Comparison of ENCODE assay signal across 19 mouse cellular contexts in the genomic region with DNA sequence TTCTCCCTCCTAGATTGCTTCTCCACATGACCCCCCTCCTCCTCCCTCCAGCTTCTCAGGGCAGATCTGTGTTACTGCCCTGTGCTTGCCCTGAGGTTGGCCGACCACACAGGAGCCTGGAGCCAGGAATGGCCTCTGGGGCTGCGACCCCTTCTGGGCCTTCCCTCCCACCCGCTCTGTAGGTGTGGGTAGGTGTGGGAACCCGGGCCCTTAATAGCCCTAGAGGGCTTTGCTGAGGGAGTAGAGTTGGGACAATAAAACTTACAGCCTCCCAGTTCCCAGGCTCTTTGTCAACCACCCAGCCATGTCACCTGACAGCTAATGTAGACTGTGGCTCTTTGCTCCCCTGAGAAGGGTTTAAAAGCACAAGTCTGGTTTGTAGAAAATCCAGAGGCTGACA. TPM values are rescaled to one million over a fixed set of nuclear protein-coding genes. Genes with fewer than 3 reads are reported as not detected.
DNase-seq lines count a peak whose midpoint lies in the region; ATAC-seq lines count a peak whose summit lies in the region.
"Had no signal": no experiment of that assay in that cellular context is flagged by ENCODE, and none has a peak within 500 bp of the region (broad histone marks: within the 10 kb centered on the region; RNA-seq: fewer than 3 reads in every experiment).

No protein-coding gene starts in this region.

- no peaks in the 10 kb centered on the region for H3K9me3 ChIP-seq in kidney, embryonic 16.5 days (ENCODE audit: low read length)
- H3K9me3 ChIP-seq in limb, embryonic 12.5 days = no peaks in the 10 kb centered on the region
- H3K9me3 ChIP-seq: G1E; liver, embryonic 15.5 days had no signal

- 3% methylated on average over 4 of the region's 4 CpGs for WGBS in kidney, embryonic 16.5 days
- WGBS in limb, embryonic 12.5 days = 2% methylated on average over 4 of the region's 4 CpGs

- peak; percentile 93 for ATAC-seq in kidney, embryonic 16.5 days (ENCODE audit: low FRiP score, low TSS enrichment)
- ATAC-seq in limb, embryonic 12.5 days (ENCODE audit: insufficient number of reproducible peaks, insufficient read depth, low FRiP score, low TSS enrichment, low read depth) = peak; percentile 93
- ATAC-seq in monocyte, adult 5-6 weeks (replicated peaks; ENCODE audit: insufficient number of reproducible peaks, low FRiP score, low TSS enrichment, poor library complexity, severe bottlenecking) = no peak
- ATAC-seq: CD4-positive, CD25-positive, alpha-beta regulatory T cell, adult 4 months; forebrain, postnatal 0 days; inflammation-experienced regulatory T-cells, adult 6 months had no signal

- H3K4me2 ChIP-seq in kidney, embryonic 16.5 days (replicated peaks; ENCODE audit: low read depth, low read length) = no peak overlapping the region
- H3K4me2 ChIP-seq in limb, embryonic 12.5 days = peak overlapping the region; percentile 26
- H3K4me2 ChIP-seq: liver, embryonic 15.5 days had no signal

- H3K4me1 ChIP-seq in kidney, embryonic 16.5 days (ENCODE audit: insufficient read depth, low read length) = peaks cover 23% of the 10 kb centered on the region
- H3K4me1 ChIP-seq in limb, embryonic 12.5 days (replicated peaks) = peaks cover 20% of the 10 kb centered on the region
- H3K4me1 ChIP-seq: liver, embryonic 15.5 days; megakaryocyte, embryonic 14.5 days had no signal

- H3K27ac ChIP-seq in kidney, embryonic 16.5 days (ENCODE audit: low read length) = peak overlapping the region; percentile 64
- peak overlapping the region; percentile 84 for H3K27ac ChIP-seq in limb, embryonic 12.5 days
- H3K27ac ChIP-seq: liver, embryonic 15.5 days had no signal

- no peaks in the 10 kb centered on the region; the same call in 1 of the 2 replicates for H3K27me3 ChIP-seq in kidney, embryonic 16.5 days (ENCODE audit: insufficient read depth, low read length)
- H3K27me3 ChIP-seq in limb, embryonic 12.5 days = peaks cover 26% of the 10 kb centered on the region; the same call in 1 of the 2 replicates
- H3K27me3 ChIP-seq: liver, embryonic 15.5 days; megakaryocyte, embryonic 14.5 days had no signal

- 0 out of 2 replicates have a peak overlapping the region, but pooled peaks have one; percentile 22 for H3K9ac ChIP-seq in kidney, embryonic 16.5 days (replicated peaks; ENCODE audit: low read length)
- no peak overlapping the region for H3K9ac ChIP-seq in limb, embryonic 12.5 days (replicated peaks)
- H3K9ac ChIP-seq: forebrain, postnatal 0 days; liver, embryonic 15.5 days had no signal

- DNase-seq in embryo, embryonic 10 days (ENCODE audit: low spot score) = peak; percentile 20
- DNase-seq in embryo, embryonic 10.5 days (ENCODE audit: low spot score) = no peak
- no peak for DNase-seq in kidney, adult 11 months
- DNase-seq in embryo, embryonic 9.5 days (ENCODE audit: extremely low spot score) = peak; percentile 22
- no peak for DNase-seq in left cerebral cortex, adult 18-20 months (ENCODE audit: low spot score in 2 of 2)
- DNase-seq: cerebellum, adult 9-10 months; forebrain, postnatal 0 days; gastrocnemius, postnatal 14 days; lung, postnatal 14 days; thymus, adult 18-20 months had no signal

- no peaks in the 10 kb centered on the region for H3K36me3 ChIP-seq in kidney, embryonic 16.5 days (ENCODE audit: insufficient read depth, low read length)
- H3K36me3 ChIP-seq in limb, embryonic 12.5 days = no peaks in the 10 kb centered on the region
- H3K36me3 ChIP-seq: G1E; liver, embryonic 15.5 days had no signal

- no peak overlapping the region for H3K4me3 ChIP-seq in kidney, embryonic 16.5 days (ENCODE audit: low read length)
- H3K4me3 ChIP-seq in limb, embryonic 12.5 days (replicated peaks) = no peak overlapping the region
- H3K4me3 ChIP-seq: liver, embryonic 15.5 days; megakaryocyte, embryonic 14.5 days had no signal

RNA-seq across cellular contexts. Expression of a gene that starts 46.0 kb away (rescaled TPM):
- 2.3 and 3.3 TPM in 2 replicates for polyA plus RNA-seq in kidney, embryonic 16.5 days (2015; fragmentation: Nextera tagmentation; extraction: Ambion mirVana)
- 7.5 and 8.5 TPM in 2 replicates for polyA plus RNA-seq in limb, embryonic 12.5 days (2016; fragmentation: Nextera tagmentation; extraction: Ambion mirVana)
- total RNA-seq in monocyte, adult 5-6 weeks (2017) = 0.10 TPM in 1 of 3 replicates, not detected in the others
- total RNA-seq in left cerebral cortex, adult 18-20 months (2021) = 1 to 10 TPM; 5.7 to 6.6 TPM
- total RNA-seq: neutrophil, adult 5-6 weeks had no signal
- polyA plus RNA-seq: CD4-positive, CD25-positive, alpha-beta regulatory T cell, adult 4 months; G1E; inflammation-experienced regulatory T-cells, adult 6 months had no signal

Comparison
In these comparisons a context has a peak if more than half of its experiments do, and no peak if none do; other contexts are left out.
1. DNase-seq: peak in embryo, embryonic 10 days (single experiment) and embryo, embryonic 9.5 days (single experiment); none in embryo, embryonic 10.5 days (single experiment), kidney, adult 11 months (single experiment) and left cerebral cortex, adult 18-20 months (0 of 2).